Comparison of ENCODE assay signal across 8 mouse cellular contexts in genomic region chr11:8534893-8535292, GRCm38 (mm10).
DNase-seq lines count a peak whose midpoint lies in the region; ATAC-seq and TF ChIP-seq lines count a peak whose summit lies in the region.

No protein-coding gene starts in this region.

- WGBS in bone marrow, adult 2 months, result 15% methylated on average over 4 of the region's 4 CpGs
- 29% methylated on average over 4 of the region's 4 CpGs for WGBS in forebrain, embryonic 10.5 days
- 26% methylated on average over 4 of the region's 4 CpGs for WGBS in hindbrain, embryonic 15.5 days

- DNase-seq in Muller cell, postnatal 12 days (ENCODE audit: inconsistent ontology term), result peak; percentile 62
- peak; percentile 63 for DNase-seq in forebrain, embryonic 10.5 days (ENCODE audit: extremely low spot score, low spot score)
- peak; percentile 62 to 68 for DNase-seq in layer of hippocampus, postnatal 36 days
- DNase-seq in right cerebral cortex, postnatal 4 days, result peak; percentile 79
- no peak for DNase-seq in MN1 (ENCODE audit: low spot score)

- peaks cover 39% of the 10 kb centered on the region for H3K36me3 ChIP-seq in forebrain, embryonic 10.5 days (replicated peaks)
- H3K36me3 ChIP-seq in hindbrain, embryonic 15.5 days, result no peaks in the 10 kb centered on the region

- no peak for TF ChIP-seq POLR2A in bone marrow, adult 2 months (IDR thresholded peaks at IDR 0.05; ENCODE audit: borderline replicate concordance, control insufficient read depth, low read depth, low read length)

- no peak overlapping the region for H3K27ac ChIP-seq in bone marrow, adult 2 months (ENCODE audit: control insufficient read depth, insufficient read depth, low read depth, low read length, poor library complexity)
- no peak overlapping the region for H3K27ac ChIP-seq in forebrain, embryonic 10.5 days
- H3K27ac ChIP-seq in hindbrain, embryonic 15.5 days (replicated peaks), result no peak overlapping the region

- peak; percentile 88 for TF ChIP-seq CTCF in bone marrow, adult 2 months (IDR thresholded peaks at IDR 0.05; ENCODE audit: control insufficient read depth, insufficient read depth, low read length)

- peak; percentile 68 for ATAC-seq in hindbrain, embryonic 15.5 days (ENCODE audit: low FRiP score, low read depth)
- ATAC-seq in megakaryocyte progenitor cell, adult 5-6 weeks (replicated peaks; ENCODE audit: poor library complexity), result peak; percentile 95

- no peaks in the 10 kb centered on the region for H3K9me3 ChIP-seq in forebrain, embryonic 10.5 days
- H3K9me3 ChIP-seq in hindbrain, embryonic 15.5 days, result no peaks in the 10 kb centered on the region

- no peak overlapping the region for H3K9ac ChIP-seq in hindbrain, embryonic 15.5 days

- H3K27me3 ChIP-seq in forebrain, embryonic 10.5 days (ENCODE audit: poor library complexity, severe bottlenecking), result no peaks in the 10 kb centered on the region
- H3K27me3 ChIP-seq in hindbrain, embryonic 15.5 days, result no peaks in the 10 kb centered on the region

- H3K4me2 ChIP-seq in hindbrain, embryonic 15.5 days, result no peak overlapping the region

- no peak overlapping the region for H3K4me3 ChIP-seq in bone marrow, adult 2 months (replicated peaks; ENCODE audit: control insufficient read depth, low read depth, low read length)
- H3K4me3 ChIP-seq in forebrain, embryonic 10.5 days, result no peak overlapping the region
- no peak overlapping the region for H3K4me3 ChIP-seq in hindbrain, embryonic 15.5 days

- H3K4me1 ChIP-seq in bone marrow, adult 2 months (ENCODE audit: control insufficient read depth, insufficient read depth, low read length), result no peaks in the 10 kb centered on the region
- peaks cover 25% of the 10 kb centered on the region for H3K4me1 ChIP-seq in forebrain, embryonic 10.5 days
- H3K4me1 ChIP-seq in hindbrain, embryonic 15.5 days (replicated peaks), result peaks cover 7% of the 10 kb centered on the region
